Mouse (Mus musculus) C2C12 (cell line): ENCODE results near the gene Abca4. TPM values are rescaled to one million over a fixed set of nuclear protein-coding genes. Genes with fewer than 3 reads are reported as not detected.

ENCODE experiments used
- H3K27me3 ChIP-seq: one replicate; pipeline ENCODE4 v1.6.1; 2011; ENCODE audit not compliant: control insufficient read depth, insufficient read depth, insufficient read length
- H3K36me3 ChIP-seq: one replicate; pipeline ENCODE4 v1.6.1; 2011; ENCODE audit not compliant: control insufficient read depth, insufficient read depth
- H3K4me3 ChIP-seq: one replicate; pipeline ENCODE4 v1.5.1; 2011; ENCODE audit warnings: mild to moderate bottlenecking, control low read depth; ENCODE audit not compliant: poor library complexity, insufficient read depth, severe bottlenecking
- H3K79me2 ChIP-seq: one replicate; pipeline ENCODE4 v1.6.1; 2011; ENCODE audit not compliant: control insufficient read depth, insufficient read depth
- H3K79me3 ChIP-seq: one replicate; pipeline ENCODE4 v1.6.1; 2011; ENCODE audit warnings: low read depth, control low read depth
- H3ac ChIP-seq: one replicate; pipeline ENCODE3; 2011; ENCODE audit warnings: low read depth; ENCODE audit not compliant: control insufficient read depth, insufficient read length
- CEBPB ChIP-seq: IDR thresholded peaks from one replicate; pipeline ENCODE4 v1.6.1; 2011; ENCODE audit warnings: low read depth, mild to moderate bottlenecking, control low read depth, moderate library complexity
- CTCF ChIP-seq: IDR thresholded peaks from one replicate; pipeline ENCODE4 v1.5.1; 2011; ENCODE audit not compliant: control insufficient read depth, insufficient read depth, insufficient read length
- FOSL1 ChIP-seq: IDR thresholded peaks from one replicate; pipeline ENCODE4 v1.8.0; 2011; ENCODE audit warnings: mild to moderate bottlenecking, low read length; ENCODE audit not compliant: poor library complexity, insufficient read depth, severe bottlenecking
- MAX ChIP-seq: IDR thresholded peaks from one replicate; pipeline ENCODE4 v1.6.1; 2011; ENCODE audit warnings: mild to moderate bottlenecking, control low read depth
- MYOD1 ChIP-seq: IDR thresholded peaks from one replicate; pipeline ENCODE4 v1.6.1; 2011; ENCODE audit warnings: low read depth; ENCODE audit not compliant: control insufficient read depth, insufficient read length
- MYOG ChIP-seq: IDR thresholded peaks from one replicate; pipeline ENCODE4 v1.6.1; 2011; ENCODE audit not compliant: control insufficient read depth, insufficient read length; ENCODE audit errors: extremely low read depth
- USF1 ChIP-seq: IDR thresholded peaks from one replicate; pipeline ENCODE4 v1.6.1; 2011; ENCODE audit warnings: low read depth, mild to moderate bottlenecking, control low read depth, moderate library complexity
- polyA plus RNA-seq: library from polyadenylated mRNA; unstranded; fragments of >200 nt; fragmentation: generic; extraction: Trizol; gene quantifications from one replicate; pipeline ENCODE4 v1.2.1, GENCODE M21; 2012; ENCODE audit warnings: missing spikeins

Abca4 gene
- polyA plus RNA-seq, 1 experiment: 0.02 TPM

DNA sequence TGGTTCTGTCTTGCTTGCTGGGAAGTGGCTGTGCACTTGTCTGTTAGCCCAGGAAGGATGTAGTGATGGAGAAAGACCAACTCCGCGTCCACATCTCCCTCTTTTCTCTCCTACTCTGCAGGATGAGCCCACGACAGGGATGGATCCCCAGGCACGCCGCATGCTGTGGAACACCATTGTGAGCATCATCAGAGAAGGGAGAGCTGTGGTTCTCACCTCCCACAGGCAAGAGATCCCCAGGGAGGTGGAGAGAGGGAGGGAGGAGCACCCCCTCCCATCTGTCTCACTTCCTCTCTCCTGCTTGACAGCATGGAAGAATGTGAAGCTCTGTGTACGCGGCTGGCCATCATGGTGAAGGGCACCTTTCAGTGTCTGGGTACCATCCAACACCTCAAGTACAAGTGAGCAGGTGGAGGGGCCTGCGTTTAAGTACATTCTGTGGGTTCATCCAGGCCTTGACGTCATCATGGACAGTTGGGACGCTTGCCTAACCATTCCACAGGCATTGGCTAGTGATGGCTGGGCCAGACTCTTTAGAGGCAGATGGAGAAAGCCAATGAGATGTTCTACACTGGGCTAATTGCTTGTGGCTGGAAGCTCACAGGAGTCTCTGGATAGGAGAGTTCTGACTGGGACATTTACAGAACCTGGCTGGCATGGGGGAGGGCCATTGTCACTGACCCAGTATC, 126.5 kb downstream of the Abca4 start:
- H3K79me3 ChIP-seq: no peaks in the 10 kb centered on the region
- no peaks in the 10 kb centered on the region for H3K79me2 ChIP-seq
- H3ac ChIP-seq: no peak overlapping the region
- no peak for TF ChIP-seq MYOG
- no peak for TF ChIP-seq CEBPB
- TF ChIP-seq FOSL1: no peak
- no peak for TF ChIP-seq USF1
- no peak for TF ChIP-seq CTCF
- TF ChIP-seq MAX: no peak
- no peak for TF ChIP-seq MYOD1
- no peaks in the 10 kb centered on the region for H3K36me3 ChIP-seq
- peaks cover 17% of the 10 kb centered on the region for H3K27me3 ChIP-seq
- H3K4me3 ChIP-seq: no peak overlapping the region

DNA sequence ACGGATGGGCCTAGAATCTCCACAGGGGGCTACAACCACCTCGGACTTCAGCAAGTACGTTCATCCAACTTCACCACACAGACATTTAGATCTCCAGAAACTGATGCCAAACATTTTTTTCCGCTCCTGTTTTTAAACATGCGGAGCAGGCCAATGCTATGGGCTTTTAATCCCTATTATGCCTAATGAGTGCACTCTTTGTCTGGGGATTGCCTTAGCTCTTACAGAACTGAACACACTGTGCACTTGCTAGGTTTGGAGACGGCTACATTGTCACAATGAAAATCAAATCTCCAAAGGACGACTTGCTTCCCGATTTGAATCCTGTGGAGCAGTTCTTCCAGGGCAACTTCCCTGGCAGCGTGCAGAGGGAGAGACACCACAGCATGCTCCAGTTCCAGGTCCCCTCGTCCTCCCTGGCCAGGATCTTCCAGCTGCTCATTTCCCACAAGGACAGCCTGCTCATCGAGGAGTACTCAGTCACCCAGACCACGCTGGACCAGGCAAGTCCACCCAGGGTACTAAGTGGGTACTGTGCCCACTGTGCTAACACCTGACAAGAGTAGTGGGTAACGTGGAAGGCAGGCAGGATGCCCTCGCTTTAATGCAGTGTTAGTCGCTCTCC, 129.4 kb downstream of the Abca4 start:
- no peak overlapping the region for H3K4me3 ChIP-seq

DNA sequence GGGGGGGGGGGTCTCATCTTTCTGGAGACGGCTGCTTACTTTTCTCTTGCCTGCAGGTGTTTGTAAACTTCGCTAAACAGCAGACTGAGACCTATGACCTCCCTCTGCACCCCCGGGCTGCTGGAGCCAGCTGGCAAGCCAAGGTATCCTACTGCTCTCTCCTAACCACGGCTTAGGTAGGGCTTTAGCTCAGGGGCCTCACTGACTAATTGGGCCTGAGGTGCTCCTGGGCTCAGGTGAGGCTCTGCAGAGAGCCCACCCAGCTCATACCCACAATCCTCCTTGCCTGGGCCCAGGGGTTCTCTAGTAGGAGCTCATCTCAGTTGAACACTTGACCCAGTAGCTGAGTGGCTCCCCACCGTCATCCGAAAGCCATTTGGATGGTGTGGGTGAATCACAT, 131.8 kb downstream of the Abca4 start:
- no peaks in the 10 kb centered on the region for H3K79me2 ChIP-seq
- no peak overlapping the region for H3K4me3 ChIP-seq
- peaks cover 9% of the 10 kb centered on the region for H3K27me3 ChIP-seq
- TF ChIP-seq CTCF (no peak), MYOD1 (no peak), USF1 (no peak), MYOG (no peak), MAX (no peak), CEBPB (no peak), FOSL1 (no peak)
- no peak overlapping the region for H3ac ChIP-seq
- no peaks in the 10 kb centered on the region for H3K36me3 ChIP-seq
- no peaks in the 10 kb centered on the region for H3K79me3 ChIP-seq

More for the DNA sequence above, 129.4 kb downstream of the Abca4 start:
- TF ChIP-seq USF1 (no peak), MYOD1 (no peak), MYOG (no peak), CEBPB (no peak), FOSL1 (no peak), MAX (no peak), CTCF (no peak)
- Histone ChIP-seq H3K79me2 (no peaks in the 10 kb centered on the region), H3K79me3 (no peaks in the 10 kb centered on the region), H3K36me3 (no peaks in the 10 kb centered on the region), H3ac (no peak overlapping the region), H3K27me3 (peaks cover 9% of the 10 kb centered on the region)

DNA sequence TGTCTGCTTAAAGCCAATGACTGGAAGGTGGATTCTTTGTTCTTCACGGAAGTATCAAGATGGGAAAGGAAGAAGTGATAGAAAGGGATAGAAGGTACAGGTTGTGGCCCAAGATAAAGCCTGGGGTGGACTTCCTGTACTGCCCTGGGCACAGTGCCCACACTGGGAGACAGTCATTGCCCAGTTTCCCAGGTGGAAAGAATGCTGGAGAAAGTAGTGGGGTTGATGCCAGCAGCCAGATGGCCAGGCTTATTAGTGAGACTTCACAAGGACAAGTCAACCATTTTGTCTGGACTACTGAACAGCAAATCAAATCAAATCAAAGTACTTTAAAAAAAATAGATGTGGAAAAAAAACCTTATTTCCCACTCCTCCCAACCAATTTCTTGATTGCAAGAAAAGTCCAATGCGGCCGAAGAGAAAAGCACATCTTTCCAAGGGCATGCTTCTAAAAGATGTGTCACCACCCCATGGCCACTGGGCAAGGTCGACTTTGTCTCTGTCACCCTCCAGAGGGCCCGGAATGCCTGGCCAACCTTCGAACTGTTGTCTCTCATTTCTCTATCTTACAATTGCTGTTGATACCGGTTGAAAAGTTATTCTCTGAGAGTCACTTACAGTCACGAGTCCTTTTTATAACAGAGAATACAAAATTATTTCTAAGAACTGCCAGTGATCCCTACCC, 132.6 kb downstream of the Abca4 start:
- no peaks in the 10 kb centered on the region for H3K79me3 ChIP-seq
- TF ChIP-seq CTCF: no peak
- no peak for TF ChIP-seq MYOG
- no peak for TF ChIP-seq MYOD1
- TF ChIP-seq FOSL1: no peak
- TF ChIP-seq MAX: no peak
- no peak for TF ChIP-seq USF1
- TF ChIP-seq CEBPB: no peak
- H3ac ChIP-seq: no peak overlapping the region
- no peaks in the 10 kb centered on the region for H3K36me3 ChIP-seq
- H3K4me3 ChIP-seq: no peak overlapping the region
- H3K79me2 ChIP-seq: no peaks in the 10 kb centered on the region
- peaks cover 12% of the 10 kb centered on the region for H3K27me3 ChIP-seq

GRCm38 (mm10) chr3:122184109-122184508, 139.9 kb downstream of the Abca4 start:
- TF ChIP-seq MYOD1 (no peak), USF1 (no peak), CTCF (no peak), FOSL1 (no peak), MYOG (no peak), CEBPB (no peak), MAX (no peak)
- peaks cover 14% of the 10 kb centered on the region for H3K27me3 ChIP-seq
- no peak overlapping the region for H3K4me3 ChIP-seq
- no peak overlapping the region for H3ac ChIP-seq
- H3K36me3 ChIP-seq: no peaks in the 10 kb centered on the region
- no peaks in the 10 kb centered on the region for H3K79me2 ChIP-seq
- H3K79me3 ChIP-seq: no peaks in the 10 kb centered on the region
